Mouse (Mus musculus): ENCODE measurements around the gene Slc4a11.

Gene Slc4a11

GRCm38 (mm10) chr2:130697153-130697810 lies at the start of gene Slc4a11:
Gene Slc4a11 (minus strand): TSS chr2:130697519.
- peak; percentile 76 for DNase-seq

GRCm38 (mm10) chr2:130743576-130743975 lies 46.3 kb upstream of the Slc4a11 start:
- no peak for DNase-seq

- DNase-seq, result no peak
These were observed 42.8 kb upstream of the Slc4a11 start for GRCm38 (mm10) chr2:130740096-130740495.

GRCm38 (mm10) chr2:130738019-130738418 lies 40.7 kb upstream of the Slc4a11 start:
- no peak for DNase-seq

GRCm38 (mm10) chr2:130735281-130735680 lies 38.0 kb upstream of the Slc4a11 start:
- DNase-seq, result no peak

- DNase-seq, result peak; percentile 13
These were observed 36.1 kb upstream of the Slc4a11 start for GRCm38 (mm10) chr2:130733444-130733843.

- DNase-seq, result no peak
These were observed 34.5 kb upstream of the Slc4a11 start for GRCm38 (mm10) chr2:130731855-130732254.

- peak; percentile 63 for DNase-seq
These were observed 33.4 kb upstream of the Slc4a11 start for GRCm38 (mm10) chr2:130730746-130731145.

- peak; percentile 9 for DNase-seq
These were observed 31.7 kb upstream of the Slc4a11 start for GRCm38 (mm10) chr2:130728906-130729585.

GRCm38 (mm10) chr2:130727752-130728151 lies 30.4 kb upstream of the Slc4a11 start:
- no peak for DNase-seq

- no peak for DNase-seq
These were observed 27.1 kb upstream of the Slc4a11 start for GRCm38 (mm10) chr2:130724369-130724768.

- no peak for DNase-seq
These were observed 20.6 kb upstream of the Slc4a11 start for GRCm38 (mm10) chr2:130717951-130718350.

GRCm38 (mm10) chr2:130707057-130707456 lies 9.7 kb upstream of the Slc4a11 start:
- DNase-seq, result no peak

GRCm38 (mm10) chr2:130706602-130707001 lies 9.3 kb upstream of the Slc4a11 start:
- no peak for DNase-seq

GRCm38 (mm10) chr2:130705178-130705577 lies 7.9 kb upstream of the Slc4a11 start:
- DNase-seq, result no peak

- DNase-seq, result no peak
These were observed 7.0 kb upstream of the Slc4a11 start for GRCm38 (mm10) chr2:130704040-130705001.

- DNase-seq, result no peak
These were observed 525 bp upstream of the Slc4a11 start for GRCm38 (mm10) chr2:130697821-130698266.

GRCm38 (mm10) chr2:130696700-130697152 lies 593 bp downstream of the Slc4a11 start:
- peak; percentile 31 for DNase-seq

- no peak for DNase-seq
These were observed 3.8 kb downstream of the Slc4a11 start for GRCm38 (mm10) chr2:130693563-130693962.

- no peak for DNase-seq
These were observed 8.3 kb downstream of the Slc4a11 start for GRCm38 (mm10) chr2:130689011-130689410.

- DNase-seq, result no peak
These were observed 11.9 kb downstream of the Slc4a11 start for GRCm38 (mm10) chr2:130685426-130685825.

GRCm38 (mm10) chr2:130681531-130681930 lies 15.8 kb downstream of the Slc4a11 start:
- DNase-seq, result no peak

GRCm38 (mm10) chr2:130679899-130680298 lies 17.4 kb downstream of the Slc4a11 start:
- DNase-seq, result no peak

Measured in lung, postnatal 36 days (tissue).